Mouse (Mus musculus): ENCODE results near the gene Neurl1b. TPM values are rescaled to one million over a fixed set of nuclear protein-coding genes. Genes with fewer than 3 reads are reported as not detected.

The Neurl1b gene
- polyA plus RNA-seq, 2 experiments = 0.85 to 4.1 TPM

- Histone ChIP-seq H3K9me3 (ENCODE audit: control insufficient read depth, low read length) (peaks cover 2% of the 10 kb centered on the region; the same call in 1 of the 2 replicates), H3K4me2 (replicated peaks; ENCODE audit: low read depth, low read length, severe bottlenecking) (no peak overlapping the region), H3K4me1 (ENCODE audit: control insufficient read depth, insufficient read depth, low read length) (no peaks in the 10 kb centered on the region), H3K4me3 (replicated peaks; ENCODE audit: low read length) (no peak overlapping the region), H3K36me3 (ENCODE audit: control insufficient read depth, insufficient read depth, low read length) (no peaks in the 10 kb centered on the region), H3K27ac (replicated peaks; ENCODE audit: low read depth, low read length) (no peak overlapping the region), H3K27me3 (ENCODE audit: control insufficient read depth, insufficient read depth, low read length) (no peaks in the 10 kb centered on the region), H3K9ac (ENCODE audit: low read depth, low read length, severe bottlenecking) (no peak overlapping the region)
- DNase-seq (ENCODE audit: low spot score) (no peak), ATAC-seq (ENCODE audit: low FRiP score, low read depth) (no peak)
- 35% methylated on average over 6 of the region's 6 CpGs for WGBS
- TF ChIP-seq POLR2A (IDR thresholded peaks at IDR 0.05; ENCODE audit: borderline replicate concordance, extremely low read depth, insufficient read depth, insufficient read length) = no peak
Observed at GRCm38 (mm10) chr17:26397339-26397738, 17.3 kb upstream of the Neurl1b start.

- 44% methylated on average over 10 of the region's 10 CpGs for WGBS
- Histone ChIP-seq H3K36me3 (ENCODE audit: control insufficient read depth, insufficient read depth, low read length) (no peaks in the 10 kb centered on the region), H3K4me1 (ENCODE audit: control insufficient read depth, insufficient read depth, low read length) (peaks cover 6% of the 10 kb centered on the region), H3K27ac (replicated peaks; ENCODE audit: low read depth, low read length) (no peak overlapping the region), H3K4me3 (replicated peaks; ENCODE audit: low read length) (no peak overlapping the region), H3K9me3 (ENCODE audit: control insufficient read depth, low read length) (no peaks in the 10 kb centered on the region), H3K4me2 (replicated peaks; ENCODE audit: low read depth, low read length, severe bottlenecking) (no peak overlapping the region), H3K27me3 (ENCODE audit: control insufficient read depth, insufficient read depth, low read length) (no peaks in the 10 kb centered on the region), H3K9ac (ENCODE audit: low read depth, low read length, severe bottlenecking) (no peak overlapping the region)
- DNase-seq (ENCODE audit: low spot score) (no peak), ATAC-seq (ENCODE audit: low FRiP score, low read depth) (no peak)
- TF ChIP-seq POLR2A (IDR thresholded peaks at IDR 0.05; ENCODE audit: borderline replicate concordance, extremely low read depth, insufficient read depth, insufficient read length) = no peak
Observed at GRCm38 (mm10) chr17:26405340-26406100, 9.1 kb upstream of the Neurl1b start.

- no peak for ATAC-seq (ENCODE audit: low FRiP score, low read depth)
- H3K27ac ChIP-seq (replicated peaks; ENCODE audit: low read depth, low read length) = no peak overlapping the region
- no peaks in the 10 kb centered on the region for H3K36me3 ChIP-seq (ENCODE audit: control insufficient read depth, insufficient read depth, low read length)
- no peak overlapping the region for H3K4me3 ChIP-seq (replicated peaks; ENCODE audit: low read length)
- TF ChIP-seq POLR2A (IDR thresholded peaks at IDR 0.05; ENCODE audit: borderline replicate concordance, extremely low read depth, insufficient read depth, insufficient read length) = no peak
- WGBS = 81% methylated on average over 5 of the region's 5 CpGs
- no peak for DNase-seq (ENCODE audit: low spot score)
- H3K4me1 ChIP-seq (ENCODE audit: control insufficient read depth, insufficient read depth, low read length) = peaks cover 10% of the 10 kb centered on the region; the same call in 1 of the 2 replicates
- H3K4me2 ChIP-seq (replicated peaks; ENCODE audit: low read depth, low read length, severe bottlenecking) = no peak overlapping the region
- H3K27me3 ChIP-seq (ENCODE audit: control insufficient read depth, insufficient read depth, low read length) = no peaks in the 10 kb centered on the region; the same call in 1 of the 2 replicates
- no peaks in the 10 kb centered on the region for H3K9me3 ChIP-seq (ENCODE audit: control insufficient read depth, low read length)
- no peak overlapping the region for H3K9ac ChIP-seq (ENCODE audit: low read depth, low read length, severe bottlenecking)
Observed at GRCm38 (mm10) chr17:26412967-26413366, 1.7 kb upstream of the Neurl1b start.

- H3K36me3 ChIP-seq (ENCODE audit: control insufficient read depth, insufficient read depth, low read length) = no peaks in the 10 kb centered on the region
- ATAC-seq (ENCODE audit: low FRiP score, low read depth) = no peak
- no peak for TF ChIP-seq POLR2A (IDR thresholded peaks at IDR 0.05; ENCODE audit: borderline replicate concordance, extremely low read depth, insufficient read depth, insufficient read length)
- H3K27ac ChIP-seq (replicated peaks; ENCODE audit: low read depth, low read length) = no peak overlapping the region
- no peaks in the 10 kb centered on the region for H3K9me3 ChIP-seq (ENCODE audit: control insufficient read depth, low read length)
- H3K9ac ChIP-seq (ENCODE audit: low read depth, low read length, severe bottlenecking) = peak overlapping the region; percentile 72
- DNase-seq (ENCODE audit: low spot score) = no peak
- H3K4me1 ChIP-seq (ENCODE audit: control insufficient read depth, insufficient read depth, low read length) = peaks cover 10% of the 10 kb centered on the region; the same call in 1 of the 2 replicates
- H3K27me3 ChIP-seq (ENCODE audit: control insufficient read depth, insufficient read depth, low read length) = no peaks in the 10 kb centered on the region; the same call in 1 of the 2 replicates
- WGBS = 9% methylated on average over 5 of the region's 5 CpGs
- peak overlapping the region; percentile 99 for H3K4me2 ChIP-seq (replicated peaks; ENCODE audit: low read depth, low read length, severe bottlenecking)
- H3K4me3 ChIP-seq (replicated peaks; ENCODE audit: low read length) = peak overlapping the region; percentile 68
Observed at GRCm38 (mm10) chr17:26414184-26414522, 476 bp upstream of the Neurl1b start.

GRCm38 (mm10) chr17:26415355-26415865 lies 781 bp downstream of the Neurl1b start:
- Histone ChIP-seq H3K27me3 (ENCODE audit: control insufficient read depth, insufficient read depth, low read length) (no peaks in the 10 kb centered on the region; the same call in 1 of the 2 replicates), H3K9ac (ENCODE audit: low read depth, low read length, severe bottlenecking) (peak overlapping the region; percentile 72), H3K4me3 (replicated peaks; ENCODE audit: low read length) (peak overlapping the region; percentile 68), H3K4me1 (ENCODE audit: control insufficient read depth, insufficient read depth, low read length) (peaks cover 10% of the 10 kb centered on the region; the same call in 1 of the 2 replicates), H3K27ac (replicated peaks; ENCODE audit: low read depth, low read length) (no peak overlapping the region), H3K36me3 (ENCODE audit: control insufficient read depth, insufficient read depth, low read length) (no peaks in the 10 kb centered on the region), H3K4me2 (replicated peaks; ENCODE audit: low read depth, low read length, severe bottlenecking) (peak overlapping the region; percentile 99), H3K9me3 (ENCODE audit: control insufficient read depth, low read length) (no peaks in the 10 kb centered on the region)
- DNase-seq (ENCODE audit: low spot score) (no peak), ATAC-seq (ENCODE audit: low FRiP score, low read depth) (no peak)
- 5% methylated on average over 27 of the region's 27 CpGs for WGBS
- no peak for TF ChIP-seq POLR2A (IDR thresholded peaks at IDR 0.05; ENCODE audit: borderline replicate concordance, extremely low read depth, insufficient read depth, insufficient read length)

Measured in limb, embryonic 14.5 days (tissue).